Mouse (Mus musculus) monocyte, adult 2 months (primary cell): ENCODE results near the gene Olfr1167.
"Not testable (repeated sequence)": the region's sequence is repeated elsewhere in the genome, so short reads cannot be mapped to it uniquely, and the experiment has no call there.

Source experiments
- DNase-seq, 2 experiments: peaks; one replicate each; pipeline ENCODE4 v3.0.0; 2022; ENCODE audit warnings: low spot score in 2 of 2, low read depth in 1 of 2

Olfr1167 gene

GRCm38 (mm10) chr2:88155093-88155492, at the start of gene Olfr1167:
Gene Olfr1167, minus strand, starts transcription at chr2:88155193.
- DNase-seq, result not testable (repeated sequence)

GRCm38 (mm10) chr2:88181580-88181979, 26.6 kb upstream of the Olfr1167 start, which contains the start of gene Olfr1168:
Gene Olfr1168, plus strand, starts transcription at chr2:88181880.
- no peak for DNase-seq

- no peak for DNase-seq
Measured at GRCm38 (mm10) chr2:88128172-88128571, 26.8 kb downstream of the Olfr1167 start, which contains the start of gene Olfr1166. Gene Olfr1166, minus strand, starts transcription at chr2:88128272.
